Mouse (Mus musculus): ENCODE measurements around the gene Rab25.

The Rab25 gene

DNA sequence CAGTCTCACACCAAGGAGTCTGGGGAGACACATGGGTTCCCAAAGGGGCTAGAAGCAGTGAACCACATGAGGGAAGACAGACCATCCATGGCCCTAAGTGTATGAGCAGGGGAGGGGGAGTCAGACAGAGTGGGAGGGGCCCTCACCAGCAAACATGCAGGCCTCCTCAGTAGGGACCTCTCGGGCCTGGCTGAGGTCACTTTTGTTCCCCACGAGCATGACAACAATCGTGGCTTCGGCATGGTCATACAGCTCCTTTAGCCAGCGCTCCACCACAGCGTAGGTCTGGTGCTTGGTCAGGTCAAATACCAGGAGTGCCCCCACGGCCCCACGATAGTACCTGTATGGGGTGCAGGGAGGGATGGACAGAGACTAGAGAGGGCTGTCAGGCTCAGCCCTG lies 4.9 kb downstream of the Rab25 start:
- no peak for DNase-seq (ENCODE audit: inconsistent age in 2 of 2, low spot score in 1 of 2)

DNA sequence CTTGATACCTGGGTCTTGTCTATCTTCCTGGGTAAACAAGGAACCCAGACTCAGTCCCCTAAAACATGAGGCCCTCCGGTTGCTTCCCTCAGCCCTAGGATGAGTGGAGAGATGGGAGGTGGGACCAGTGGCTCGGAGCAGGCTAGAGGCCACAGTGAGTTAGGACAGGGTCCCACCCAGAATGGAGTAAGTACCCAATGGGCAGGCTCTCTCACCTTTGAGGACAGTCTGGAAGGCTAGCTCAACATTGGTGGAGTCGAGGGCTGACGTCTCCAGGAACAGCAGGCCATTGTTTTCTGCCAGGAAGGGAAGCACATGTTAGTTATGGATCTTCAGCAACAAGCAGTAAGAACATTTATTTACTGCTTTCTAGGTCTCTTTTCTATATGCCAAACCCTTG lies 5.6 kb downstream of the Rab25 start:
- no peak for DNase-seq (ENCODE audit: inconsistent age in 2 of 2, low spot score in 1 of 2)

DNA sequence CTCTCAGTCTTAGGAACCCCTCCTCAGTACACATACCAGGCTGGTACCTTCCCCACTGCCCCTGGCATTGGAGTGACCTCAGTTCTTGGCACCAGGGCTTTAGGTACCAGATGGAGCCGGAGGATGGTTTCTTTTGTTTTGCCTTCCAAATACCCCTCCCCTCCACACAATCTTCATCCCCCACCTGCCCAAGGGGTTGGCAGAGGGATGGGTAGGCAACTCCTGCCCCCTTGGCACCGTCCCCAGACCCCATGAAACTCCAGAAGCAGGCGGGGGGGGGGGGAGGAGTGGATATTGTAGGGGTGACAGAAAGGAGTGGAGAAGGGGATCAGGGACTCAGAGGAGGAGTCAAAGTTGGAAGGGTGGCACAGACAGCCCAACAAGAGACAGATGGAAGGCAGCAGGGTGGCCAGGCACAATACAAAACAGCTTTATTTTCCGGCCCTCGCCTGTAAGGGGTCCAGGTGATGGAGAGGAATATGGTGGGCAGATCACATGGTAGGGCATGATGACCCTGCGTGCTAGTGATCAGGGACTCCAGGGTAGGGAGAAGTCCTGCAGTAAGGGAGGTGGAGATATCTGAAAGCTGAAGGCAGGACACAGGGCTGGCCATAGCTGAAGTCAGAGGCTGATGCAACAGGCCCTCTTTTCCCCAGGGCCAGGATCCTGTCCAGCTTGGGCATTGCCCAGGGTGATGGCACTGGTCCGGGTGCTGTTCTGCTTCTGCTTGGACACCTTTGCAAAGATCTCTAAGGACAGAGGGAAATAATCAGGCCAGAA lies 6.3 kb downstream of the Rab25 start:
- no peak for DNase-seq (ENCODE audit: inconsistent age in 2 of 2, low spot score in 1 of 2)

DNA sequence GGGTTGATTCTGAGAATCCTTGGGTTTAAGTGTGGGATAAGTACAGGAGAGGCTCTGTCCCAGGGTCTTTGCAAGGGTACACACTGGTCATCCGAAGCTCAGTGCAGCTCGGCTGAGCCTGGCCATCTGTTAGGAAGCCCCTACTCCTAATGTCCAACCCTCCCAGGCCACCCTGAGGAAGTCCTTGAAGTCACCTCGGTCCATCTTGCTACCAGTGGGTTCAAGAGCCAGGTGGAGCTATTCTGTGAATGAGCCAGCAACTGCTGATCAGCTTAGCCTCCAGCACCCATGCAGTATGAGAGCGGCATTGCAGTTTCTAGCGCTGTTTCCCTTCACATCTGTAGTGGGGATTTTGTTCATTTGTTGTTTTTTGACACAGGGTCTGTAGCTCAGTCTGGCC lies 8.0 kb downstream of the Rab25 start:
- DNase-seq (ENCODE audit: inconsistent age in 2 of 2, low spot score in 1 of 2): no peak

DNA sequence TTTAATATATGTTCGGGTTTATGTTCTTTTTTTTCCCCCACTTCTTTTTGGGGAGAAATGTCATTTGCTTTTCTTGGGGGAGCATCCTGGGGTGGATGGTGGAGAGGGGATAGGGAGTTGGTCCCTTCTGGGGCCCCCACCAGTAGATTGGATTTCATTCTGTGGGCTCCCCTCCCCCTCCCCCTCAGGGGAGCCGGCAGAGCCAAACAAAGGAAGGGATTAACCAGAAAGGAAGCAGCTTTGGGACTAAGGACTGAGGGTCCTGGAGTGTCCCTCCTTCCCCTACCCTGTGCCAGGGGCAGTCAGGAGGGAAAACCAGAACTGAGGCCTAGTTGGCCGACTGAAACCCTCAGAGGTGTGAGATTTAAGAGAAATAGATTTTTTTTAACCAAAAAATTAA lies 8.7 kb downstream of the Rab25 start:
- no peak for DNase-seq (ENCODE audit: inconsistent age in 2 of 2, low spot score in 1 of 2)

DNA sequence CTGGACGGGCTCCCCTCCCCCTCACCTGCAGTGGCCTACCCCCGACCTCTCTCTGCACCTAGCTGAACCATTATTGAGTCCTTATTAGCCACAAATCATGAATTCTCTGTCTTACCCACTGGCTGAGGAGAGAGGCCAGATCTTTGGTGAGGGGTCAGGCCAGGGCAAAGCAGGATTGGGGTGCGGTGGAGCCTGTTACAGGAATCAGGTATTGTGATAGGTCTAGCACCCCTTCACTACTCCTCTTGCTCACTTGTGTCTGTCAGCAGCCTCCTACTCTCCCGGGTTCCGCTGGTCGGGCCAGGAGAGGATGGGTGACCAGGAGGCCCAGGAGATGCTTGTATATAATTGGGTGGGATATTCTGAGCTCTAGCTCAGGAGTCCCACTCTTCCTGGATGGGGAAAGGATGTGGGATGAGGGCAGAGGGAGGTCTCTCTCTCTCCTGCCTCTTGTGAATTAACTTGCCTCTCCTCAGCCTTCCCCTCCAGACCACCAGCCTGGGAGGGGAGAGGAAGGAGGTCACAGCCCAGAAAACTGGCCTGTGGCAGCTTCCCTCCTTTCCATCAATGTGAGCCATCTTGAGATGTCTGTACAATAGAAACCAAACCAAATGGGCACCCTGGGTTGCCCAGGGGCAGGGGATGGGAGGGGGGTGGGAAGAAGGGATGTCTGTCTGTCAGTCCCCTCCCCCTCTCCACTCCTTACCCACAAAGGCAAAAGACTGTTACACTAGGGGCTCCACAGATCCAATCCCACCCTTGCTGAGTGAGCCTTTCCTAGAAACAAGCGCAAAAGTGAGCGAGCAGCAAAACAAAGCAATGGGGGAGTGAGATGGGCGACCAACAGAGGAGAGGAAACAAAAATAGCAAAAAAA lies 9.6 kb downstream of the Rab25 start:
- DNase-seq (ENCODE audit: inconsistent age in 2 of 2, low spot score in 1 of 2): no peak

DNA sequence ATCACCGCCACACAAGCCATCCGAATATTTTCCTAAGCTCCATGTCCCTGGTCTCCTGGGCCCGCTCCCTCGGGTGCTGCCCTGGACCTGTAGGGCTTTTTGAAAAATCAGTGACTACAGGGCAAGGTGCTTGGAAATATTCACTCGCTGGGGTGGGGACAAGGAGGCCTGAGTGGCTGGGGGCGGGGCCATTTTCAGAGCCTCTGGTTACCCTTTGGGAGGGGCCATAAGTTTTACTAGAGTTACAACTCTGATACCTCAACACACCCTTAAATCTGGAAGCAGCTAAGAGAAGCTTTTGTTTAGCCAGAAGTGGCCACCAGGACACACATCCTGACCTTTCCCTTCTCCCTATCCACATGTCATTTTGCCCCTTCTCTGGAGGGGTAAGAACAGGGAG lies 11.0 kb downstream of the Rab25 start:
- DNase-seq (ENCODE audit: inconsistent age in 2 of 2, low spot score in 1 of 2): no peak

DNA sequence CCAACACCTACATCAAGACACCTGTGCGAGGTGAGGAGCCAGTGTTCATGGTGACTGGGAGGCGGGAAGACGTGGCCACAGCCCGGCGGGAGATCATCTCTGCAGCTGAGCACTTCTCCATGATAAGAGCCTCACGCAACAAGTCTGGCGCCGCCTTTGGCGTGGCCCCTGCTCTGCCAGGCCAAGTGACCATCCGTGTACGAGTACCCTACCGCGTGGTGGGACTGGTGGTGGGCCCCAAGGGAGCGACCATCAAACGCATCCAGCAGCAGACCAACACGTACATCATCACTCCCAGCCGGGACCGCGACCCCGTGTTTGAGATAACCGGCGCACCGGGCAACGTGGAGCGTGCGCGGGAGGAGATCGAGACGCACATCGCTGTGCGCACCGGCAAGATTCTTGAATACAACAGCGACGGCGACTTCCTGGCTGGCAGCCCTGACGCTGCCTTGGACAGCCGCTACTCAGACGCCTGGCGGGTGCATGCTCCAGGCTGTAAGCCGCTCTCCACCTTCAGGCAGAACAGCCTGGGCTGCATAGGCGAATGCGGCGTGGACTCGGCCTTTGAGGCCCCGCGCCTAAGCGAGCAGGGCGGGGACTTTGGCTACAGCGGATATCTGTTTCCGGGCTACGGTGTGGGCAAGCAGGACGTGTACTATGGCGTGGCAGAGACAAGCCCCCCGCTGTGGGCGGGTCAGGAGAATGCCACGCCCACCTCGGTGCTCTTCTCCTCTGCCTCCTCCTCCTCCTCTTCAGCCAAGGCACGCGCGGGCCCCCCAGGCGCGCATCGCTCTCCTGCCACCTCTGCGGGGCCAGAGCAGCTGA lies 11.8 kb downstream of the Rab25 start:
- peak; percentile 91 to 94 for DNase-seq (ENCODE audit: inconsistent age in 2 of 2, low spot score in 1 of 2)

DNA sequence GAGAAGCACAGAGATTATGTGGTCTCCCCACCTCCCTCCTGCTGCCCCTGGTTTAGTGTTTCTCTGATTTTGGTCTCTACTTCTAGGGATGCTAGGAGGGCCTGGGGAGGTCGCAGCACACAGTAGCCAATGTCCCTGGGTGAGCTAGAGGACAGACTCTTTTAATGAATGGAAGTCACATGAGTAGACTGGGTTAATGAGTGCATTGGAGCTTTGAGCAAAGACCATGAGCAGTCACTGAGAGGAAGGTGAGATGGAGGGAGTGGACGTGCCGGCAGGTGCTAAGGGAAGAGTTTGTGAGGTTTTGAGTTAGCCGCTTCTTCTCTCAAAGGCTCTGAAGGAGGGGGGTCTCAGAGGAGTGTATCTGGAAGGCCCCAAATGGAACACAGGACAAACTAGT lies 12.6 kb downstream of the Rab25 start:
- DNase-seq (ENCODE audit: inconsistent age in 2 of 2, low spot score in 1 of 2): no peak

DNA sequence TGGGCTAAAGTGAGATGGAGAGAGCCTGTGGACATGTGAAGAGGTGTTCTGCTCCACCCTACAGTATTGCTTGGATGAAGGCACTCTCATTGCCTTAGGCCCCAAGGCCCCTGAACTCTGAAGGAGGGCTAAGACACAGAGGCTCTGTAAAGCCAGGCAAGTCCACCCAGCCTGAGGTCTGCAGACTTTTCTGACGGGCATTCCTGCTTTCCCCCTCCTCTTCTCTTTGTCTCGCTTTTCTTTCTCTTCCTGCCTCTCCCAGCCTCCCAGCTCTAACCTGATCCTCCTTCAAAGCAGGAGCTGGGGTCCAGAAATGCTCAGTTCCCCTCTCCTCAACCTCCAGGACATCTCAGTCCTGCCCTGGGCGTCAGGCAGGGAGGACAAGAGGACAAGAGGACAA lies 13.1 kb downstream of the Rab25 start:
- no peak for DNase-seq (ENCODE audit: inconsistent age in 2 of 2, low spot score in 1 of 2)

DNA sequence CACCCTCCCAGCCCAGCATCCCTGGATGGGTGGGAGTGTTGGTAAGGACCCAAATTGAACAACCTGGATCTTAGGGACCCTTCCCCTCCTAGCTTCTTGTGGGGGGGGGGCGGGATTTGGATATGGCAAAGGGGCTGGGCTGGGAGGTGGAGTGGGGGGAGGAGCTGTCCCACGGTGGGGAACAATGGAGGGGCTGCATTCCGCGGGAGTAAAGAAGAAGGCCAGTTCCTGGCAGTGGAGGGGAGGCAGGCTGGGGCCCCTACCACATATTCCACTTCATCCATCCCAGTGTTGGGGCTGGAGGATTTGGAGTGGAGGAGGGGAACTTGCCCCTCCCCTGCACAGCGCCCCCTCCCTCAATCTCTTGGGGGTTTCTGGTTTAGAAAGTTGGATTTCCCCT lies 14.4 kb downstream of the Rab25 start:
- DNase-seq (ENCODE audit: inconsistent age in 2 of 2, low spot score in 1 of 2): no peak

DNA sequence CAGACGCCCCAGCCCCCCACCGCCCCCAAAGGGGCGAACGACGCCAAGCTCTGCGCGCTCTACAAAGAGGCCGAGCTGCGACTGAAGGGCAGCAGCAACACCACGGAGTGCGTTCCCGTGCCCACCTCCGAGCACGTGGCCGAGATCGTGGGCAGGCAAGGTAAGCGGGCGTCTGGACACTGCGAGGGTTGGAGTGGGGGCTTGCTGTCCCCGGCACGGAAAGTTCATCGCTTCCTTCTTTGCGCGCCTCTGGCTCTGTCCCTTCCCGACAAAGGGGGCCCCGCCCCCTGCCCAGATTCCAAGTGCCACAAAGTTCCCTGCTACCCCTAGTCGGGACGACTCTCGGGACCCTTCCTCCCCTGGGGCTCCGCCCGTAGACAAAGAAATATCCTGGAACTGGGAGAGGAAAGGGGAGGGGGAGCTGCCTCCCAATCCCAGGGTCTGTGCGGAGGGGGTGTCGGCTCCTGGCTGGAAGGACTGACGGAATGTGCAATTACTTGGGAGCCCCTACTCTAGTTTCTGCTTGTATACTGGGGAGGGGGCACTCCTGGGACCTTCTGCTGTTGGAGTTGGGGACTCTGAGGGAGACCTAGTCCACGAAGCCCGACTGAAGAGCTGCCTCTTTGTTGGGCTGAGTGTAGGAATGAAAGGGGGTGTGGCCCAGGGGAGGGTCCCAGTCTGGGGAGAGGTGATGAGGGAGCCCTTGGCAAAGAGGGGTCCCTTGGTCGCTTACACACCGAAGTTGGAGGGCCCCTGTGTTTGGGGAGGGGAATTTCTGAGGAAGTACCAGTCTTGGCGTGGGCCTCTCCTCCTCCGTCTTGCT lies 15.2 kb downstream of the Rab25 start:
- DNase-seq (ENCODE audit: inconsistent age in 2 of 2, low spot score in 1 of 2): peak in 1 of 2 experiments; percentile 71

DNA sequence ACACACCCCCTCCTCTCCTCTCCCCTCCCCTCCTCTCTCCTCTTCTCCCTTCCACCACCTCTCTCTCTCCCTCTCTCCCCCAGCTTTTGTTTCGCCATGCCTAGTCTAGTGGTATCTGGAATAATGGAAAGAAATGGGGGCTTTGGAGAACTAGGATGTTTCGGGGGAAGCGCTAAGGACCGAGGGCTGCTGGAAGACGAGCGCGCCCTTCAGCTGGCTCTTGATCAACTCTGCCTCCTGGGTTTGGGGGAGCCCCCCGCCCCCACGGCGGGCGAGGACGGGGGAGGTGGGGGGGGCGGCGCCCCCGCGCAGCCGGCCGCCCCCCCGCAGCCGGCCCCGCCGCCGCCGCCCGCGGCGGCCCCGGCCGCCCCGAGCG lies 15.8 kb downstream of the Rab25 start, which contains the start of gene Mex3a:
TSS of gene Mex3a (plus strand) at position 97 of the 376 bp plus-strand sequence.
- DNase-seq (ENCODE audit: inconsistent age in 2 of 2, low spot score in 1 of 2): peak in 1 of 2 experiments; percentile 59

DNA sequence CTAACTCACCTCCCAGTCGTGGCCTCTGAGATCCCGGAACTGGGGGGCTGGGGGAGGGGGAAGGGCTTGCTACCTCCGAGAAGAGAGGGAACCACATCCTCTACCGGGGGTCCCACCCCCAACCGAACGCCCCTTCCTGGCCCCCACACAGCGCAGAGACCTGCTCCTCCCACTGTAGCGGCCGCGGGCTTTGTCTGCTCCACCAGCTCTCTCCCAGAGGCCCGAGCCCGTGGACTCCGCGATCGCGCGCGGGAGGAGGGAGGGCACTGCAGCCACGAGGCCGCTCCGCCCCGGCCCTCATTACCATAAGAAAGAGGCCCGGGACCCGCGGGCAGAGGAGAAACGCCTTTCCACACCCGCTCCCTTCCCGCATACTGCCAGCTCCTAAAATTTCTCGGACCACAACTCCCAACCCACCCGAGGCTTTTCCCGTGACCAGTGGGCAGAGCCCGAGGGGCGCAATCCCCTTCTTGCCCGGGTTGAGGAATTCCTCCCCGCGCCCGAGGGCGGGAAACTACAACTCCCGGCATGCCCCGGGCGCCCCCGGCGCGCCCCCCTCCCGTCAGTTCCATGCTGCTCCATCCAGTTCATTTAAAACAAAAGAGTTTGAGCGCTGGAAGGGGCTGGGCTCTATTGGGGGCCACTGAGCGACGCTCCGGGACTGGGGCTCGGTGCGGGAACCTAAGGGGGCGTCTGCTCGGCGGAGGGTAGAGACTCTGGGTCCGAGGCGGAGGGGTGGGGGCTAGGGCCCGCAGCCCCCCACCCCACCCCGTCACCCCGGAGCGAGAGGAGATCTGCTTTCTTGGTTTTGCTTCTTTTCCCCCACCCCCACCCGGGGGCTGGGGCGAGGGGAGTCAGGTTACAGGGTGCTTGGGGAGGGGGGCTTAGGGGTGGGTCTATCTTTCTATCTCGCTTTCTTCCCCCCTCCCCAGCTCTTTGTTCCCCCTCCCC lies 16.5 kb downstream of the Rab25 start:
- DNase-seq (ENCODE audit: inconsistent age in 2 of 2, low spot score in 1 of 2): peak; percentile 91 to 97

DNA sequence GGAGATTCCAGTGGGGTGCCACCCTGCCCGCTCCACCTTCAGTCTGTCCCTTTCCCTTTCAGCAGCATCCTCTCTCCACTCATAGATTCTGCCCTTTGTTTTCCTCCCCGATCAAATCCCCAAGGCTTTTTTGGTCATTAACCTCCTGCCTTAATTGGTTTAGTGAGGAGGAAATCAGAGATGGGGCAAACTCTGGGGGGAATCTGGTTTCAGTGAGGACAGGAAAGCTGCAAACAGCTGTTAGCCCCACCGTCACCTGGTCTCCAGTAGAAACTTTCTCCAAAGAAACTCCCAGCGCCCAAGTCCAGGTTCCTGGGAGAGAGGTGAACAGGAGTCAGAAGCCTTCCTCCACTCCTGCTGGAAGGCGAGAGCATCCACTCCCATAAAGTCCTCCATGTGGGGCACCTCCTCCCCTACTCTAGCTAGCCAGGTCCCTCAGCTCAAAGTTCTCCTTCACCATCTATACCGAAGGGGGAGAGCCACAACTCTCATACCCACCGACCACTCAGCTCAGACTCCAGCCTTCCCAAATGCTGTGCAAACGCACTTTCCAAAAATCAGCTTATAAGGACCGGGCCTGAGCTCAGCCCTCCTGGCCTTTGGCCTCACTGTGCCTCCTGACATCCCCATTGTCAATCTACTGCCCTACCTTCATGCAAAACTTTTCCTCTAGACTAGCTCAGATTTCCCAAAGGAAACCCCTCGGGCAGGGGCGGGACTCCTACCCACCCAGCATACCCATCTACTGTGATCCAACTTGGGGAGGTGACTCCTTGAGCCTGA lies 17.8 kb downstream of the Rab25 start:
- DNase-seq (ENCODE audit: inconsistent age in 2 of 2, low spot score in 1 of 2): peak in 1 of 2 experiments; percentile 66

DNA sequence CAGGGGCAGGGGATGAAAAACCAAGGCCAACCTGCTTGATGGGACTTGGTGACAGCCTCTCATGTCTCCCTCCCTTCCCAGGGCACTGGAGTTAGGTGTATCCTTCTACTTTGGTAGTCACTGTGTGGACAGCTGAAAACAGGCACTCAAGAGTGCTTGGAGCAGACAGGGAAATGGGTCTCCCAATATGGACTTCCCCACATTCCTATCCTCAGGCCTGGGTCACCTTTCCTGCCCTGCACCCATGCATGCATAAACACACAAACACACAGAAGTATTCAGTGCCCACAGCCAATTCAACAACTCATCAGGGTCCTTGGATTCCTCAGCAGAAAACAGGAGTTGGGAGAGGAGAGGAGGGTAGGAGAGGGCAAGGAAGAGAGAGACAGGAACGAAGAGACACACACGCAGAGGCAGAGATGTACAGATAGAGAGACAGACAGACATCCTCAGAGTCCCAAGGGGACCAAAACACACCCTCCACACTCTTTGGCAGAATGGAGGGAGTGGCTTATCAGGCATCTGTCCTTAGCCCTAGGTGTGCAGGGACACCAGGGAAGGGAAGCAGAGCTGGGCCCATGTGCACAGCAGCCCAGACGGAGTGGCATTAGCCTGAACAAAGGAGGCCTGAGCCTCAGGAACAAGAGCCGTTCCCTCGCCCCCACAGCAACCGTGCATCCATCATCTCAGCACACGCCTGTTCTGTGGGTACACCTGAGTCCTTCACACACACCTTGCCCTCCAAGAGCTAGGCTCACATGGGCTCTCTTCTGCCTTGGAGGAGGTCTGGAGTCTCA lies 18.7 kb downstream of the Rab25 start:
- DNase-seq (ENCODE audit: inconsistent age in 2 of 2, low spot score in 1 of 2): no peak

DNA sequence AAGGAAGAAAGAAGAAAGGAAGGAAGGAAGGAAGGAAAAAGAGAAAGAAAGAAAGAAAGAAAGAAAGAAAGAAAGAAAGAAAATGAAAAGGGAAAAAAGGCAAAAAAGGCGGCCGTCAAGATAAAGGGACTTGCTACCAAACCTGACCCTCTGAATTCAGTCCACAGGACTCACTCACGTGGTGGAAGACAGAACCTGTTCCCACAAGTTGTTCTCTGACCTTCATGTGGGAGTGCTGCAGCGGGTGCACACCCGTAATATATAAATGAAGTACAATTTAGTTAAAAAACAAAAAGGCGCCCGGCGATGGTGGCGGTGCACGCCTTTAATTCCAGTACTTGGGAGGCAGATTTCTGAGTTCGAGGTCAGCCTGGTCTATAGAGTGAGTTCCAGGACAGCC lies 19.5 kb downstream of the Rab25 start:
- DNase-seq (ENCODE audit: inconsistent age in 2 of 2, low spot score in 1 of 2): no peak

DNA sequence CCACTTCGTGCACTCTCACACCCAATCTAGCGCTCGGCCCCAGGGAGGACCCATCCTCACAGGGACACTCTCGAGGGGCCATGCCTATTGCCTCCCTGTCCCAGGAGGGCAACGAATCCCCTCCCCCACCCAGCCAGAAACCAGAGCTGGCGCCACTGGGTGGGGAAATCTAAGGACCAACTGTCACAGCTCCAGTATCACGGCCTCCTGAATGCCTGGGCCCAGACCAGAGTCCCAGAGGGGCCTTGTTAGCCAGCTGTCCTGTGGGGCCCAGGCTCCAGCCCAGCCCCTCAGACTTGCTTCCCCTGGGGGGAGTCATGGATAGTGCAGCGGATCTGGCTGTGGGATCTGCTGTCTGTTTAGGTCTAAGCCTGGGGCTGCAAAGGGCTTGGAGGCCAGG lies 20.5 kb downstream of the Rab25 start:
- peak in 1 of 2 experiments; percentile 56 for DNase-seq (ENCODE audit: inconsistent age in 2 of 2, low spot score in 1 of 2)
